Mouse (Mus musculus): ENCODE results near the gene Mdc1.

- no peak for TF ChIP-seq GATA1 (IDR thresholded peaks at IDR 0.05; ENCODE audit: borderline replicate concordance, low read length)
- TF ChIP-seq FLI1 (IDR thresholded peaks at IDR 0.05; ENCODE audit: low read length): no peak
Observed at GRCm38 (mm10) chr17:35865481-35866280, 24.4 kb downstream of the Mdc1 start, which contains the start of gene Ppp1r18.

All from megakaryocyte, embryonic 14.5 days (primary cell).